Mouse (Mus musculus): ENCODE measurements at regions not wholly inside any gene's neighbourhood (a gene's known extent, or its start where the extent isn't known, plus 50 kb on each side); places are given as distances from the start of the nearest gene placed in this dataset.

- intact Hi-C loops (cut with DNase I): loop anchor here (1.0 to 2.0 kb wide), 4 partner anchors 8 to 61 kb away; no protein-coding TSS in a partner anchor
- DNase-seq (ENCODE audit: low spot score in 2 of 2): no peak
Measured at GRCm38 (mm10) chr15:85671701-85672191, 63.0 kb upstream of the Ppara start.

GRCm38 (mm10) chr15:85672376-85672775 lies 62.4 kb upstream of the Ppara start:
- no peak for DNase-seq (ENCODE audit: low spot score in 2 of 2)
- intact Hi-C loops (cut with DNase I): loop anchor here (2.0 kb wide), 1 partner anchor 36 kb away; no protein-coding TSS in a partner anchor

GRCm38 (mm10) chr15:85672931-85673330 lies 61.9 kb upstream of the Ppara start:
- DNase-seq (ENCODE audit: low spot score in 2 of 2): no peak
- intact Hi-C loops (cut with DNase I): loop anchor here (2.0 kb wide), 1 partner anchor 36 kb away; no protein-coding TSS in a partner anchor

- intact Hi-C loops (cut with DNase I): loop anchor here (2.0 kb wide), 1 partner anchor 35 kb away; no protein-coding TSS in a partner anchor
- no peak for DNase-seq (ENCODE audit: low spot score in 2 of 2)
Measured at GRCm38 (mm10) chr15:85673506-85673905, 61.3 kb upstream of the Ppara start.

- intact Hi-C loops (cut with DNase I): no loop called here
- no peak for DNase-seq (ENCODE audit: low spot score in 2 of 2)
Measured at GRCm38 (mm10) chr15:85674191-85674984, 60.4 kb upstream of the Ppara start.

- DNase-seq (ENCODE audit: low spot score in 2 of 2): no peak
- intact Hi-C loops (cut with DNase I): no loop called here
Measured at GRCm38 (mm10) chr15:85675126-85675525, 59.7 kb upstream of the Ppara start.

GRCm38 (mm10) chr15:85675736-85676135 lies 59.0 kb upstream of the Ppara start:
- DNase-seq (ENCODE audit: low spot score in 2 of 2): no peak
- intact Hi-C loops (cut with DNase I): no loop called here

GRCm38 (mm10) chr15:85676156-85676555 lies 58.6 kb upstream of the Ppara start:
- DNase-seq (ENCODE audit: low spot score in 2 of 2): no peak
- intact Hi-C loops (cut with DNase I): no loop called here

- intact Hi-C loops (cut with DNase I): no loop called here
- peak in 1 of 2 experiments; percentile 8 for DNase-seq (ENCODE audit: low spot score in 2 of 2)
Measured at GRCm38 (mm10) chr15:85676871-85677270, 57.9 kb upstream of the Ppara start.

GRCm38 (mm10) chr15:85677381-85677780 lies 57.4 kb upstream of the Ppara start:
- DNase-seq (ENCODE audit: low spot score in 2 of 2): peak in 1 of 2 experiments; percentile 38
- intact Hi-C loops (cut with DNase I): no loop called here

GRCm38 (mm10) chr15:85677855-85678254 lies 56.9 kb upstream of the Ppara start:
- intact Hi-C loops (cut with DNase I): no loop called here
- DNase-seq (ENCODE audit: low spot score in 2 of 2): peak; percentile 72 to 80

- peak in 1 of 2 experiments; percentile 52 for DNase-seq (ENCODE audit: low spot score in 2 of 2)
- intact Hi-C loops (cut with DNase I): no loop called here
Measured at GRCm38 (mm10) chr15:85678351-85678895, 56.4 kb upstream of the Ppara start.

- intact Hi-C loops (cut with DNase I): loop anchor here (1.0 kb wide), 1 partner anchor 8 kb away; no protein-coding TSS in a partner anchor
- peak; percentile 77 to 85 for DNase-seq (ENCODE audit: low spot score in 2 of 2)
Measured at GRCm38 (mm10) chr15:85678981-85679708, 55.6 kb upstream of the Ppara start.

GRCm38 (mm10) chr15:85679864-85680428 lies 54.8 kb upstream of the Ppara start:
- intact Hi-C loops (cut with DNase I): loop anchor here (1.0 kb wide), 1 partner anchor 9 kb away; no protein-coding TSS in a partner anchor
- peak in 1 of 2 experiments; percentile 63 for DNase-seq (ENCODE audit: low spot score in 2 of 2)

- peak in 1 of 2 experiments; percentile 40 for DNase-seq (ENCODE audit: low spot score in 2 of 2)
- intact Hi-C loops (cut with DNase I): no loop called here
Measured at GRCm38 (mm10) chr15:85680460-85681224, 54.1 kb upstream of the Ppara start.

- intact Hi-C loops (cut with DNase I): no loop called here
- DNase-seq (ENCODE audit: low spot score in 2 of 2): no peak
Measured at GRCm38 (mm10) chr15:85682116-85682515, 52.7 kb upstream of the Ppara start.

GRCm38 (mm10) chr15:85682780-85683179 lies 52.0 kb upstream of the Ppara start:
- intact Hi-C loops (cut with DNase I): no loop called here
- DNase-seq (ENCODE audit: low spot score in 2 of 2): peak in 1 of 2 experiments; percentile 11

GRCm38 (mm10) chr15:85683271-85683670 lies 51.5 kb upstream of the Ppara start:
- DNase-seq (ENCODE audit: low spot score in 2 of 2): no peak
- intact Hi-C loops (cut with DNase I): no loop called here

GRCm38 (mm10) chr15:85683716-85684115 lies 51.1 kb upstream of the Ppara start:
- DNase-seq (ENCODE audit: low spot score in 2 of 2): peak in 1 of 2 experiments; percentile 4
- intact Hi-C loops (cut with DNase I): no loop called here

Data from left cerebral cortex, postnatal 25 days (tissue).